Mouse (Mus musculus) heart, postnatal 0 days (tissue): ENCODE data around the gene Clca4b. TPM values are rescaled to one million over a fixed set of nuclear protein-coding genes. Genes with fewer than 3 reads are reported as not detected.
"Not testable (repeated sequence)": the region's sequence is repeated elsewhere in the genome, so short reads cannot be mapped to it uniquely, and the experiment has no call there.

Experiments used
- ATAC-seq: fragments of 200-750 bp; cut with Nextera tagmentation; 2 replicates; pipeline ENCODE4 v1.8.0; 2017; ENCODE audit warnings: low read depth, moderate number of reproducible peaks, moderate library complexity; ENCODE audit not compliant: insufficient read depth
- DNase-seq: peaks from one replicate; pipeline ENCODE4 v3.0.0-alpha.2; 2016; ENCODE audit warnings: low spot score
- H3K27ac ChIP-seq: fragments of 300-500 bp; sonication (generic); 2 replicates; pipeline ENCODE4 v1.5.1; 2014; ENCODE audit warnings: low read depth, mild to moderate bottlenecking
- H3K27me3 ChIP-seq: fragments of 300-500 bp; sonication (generic); 2 replicates; pipeline ENCODE4 v1.6.1; 2014; ENCODE audit warnings: low read length, mixed read lengths; ENCODE audit not compliant: control insufficient read depth, insufficient read depth
- H3K36me3 ChIP-seq: fragments of 300-500 bp; sonication (generic); replicated peaks from 2 replicates; pipeline ENCODE4 v1.6.1; 2014; ENCODE audit warnings: low read length, mixed read lengths; ENCODE audit not compliant: control insufficient read depth, insufficient read depth
- H3K4me1 ChIP-seq: fragments of 300-500 bp; sonication (generic); 2 replicates; pipeline ENCODE4 v1.6.1; 2014; ENCODE audit warnings: antibody characterized with exemption; ENCODE audit not compliant: control insufficient read depth, insufficient read depth
- H3K4me2 ChIP-seq: fragments of 300-500 bp; sonication (generic); 2 replicates; pipeline ENCODE4 v1.6.1; 2014; ENCODE audit warnings: low read depth, mild to moderate bottlenecking, low read length, moderate library complexity
- H3K4me3 ChIP-seq: fragments of 300-500 bp; sonication (generic); 2 replicates; pipeline ENCODE4 v1.5.1; 2014; ENCODE audit warnings: low read depth, low read length
- H3K9ac ChIP-seq: fragments of 300-500 bp; sonication (generic); replicated peaks from 2 replicates; pipeline ENCODE4 v1.6.1; 2014; ENCODE audit warnings: low read depth, low read length, mixed read lengths
- H3K9me3 ChIP-seq: fragments of 300-500 bp; sonication (generic); replicated peaks from 2 replicates; pipeline ENCODE4 v1.6.1; 2016; ENCODE audit warnings: low read length; ENCODE audit not compliant: control insufficient read depth
- CTCF ChIP-seq: IDR thresholded peaks from 2 replicates; pipeline ENCODE4 v1.5.1; 2016; ENCODE audit warnings: antibody characterized with exemption, control low read depth, low read depth
- EP300 ChIP-seq: IDR thresholded peaks from 2 replicates; pipeline ENCODE4 v1.6.1; 2016; ENCODE audit warnings: antibody characterized with exemption, low read depth
- WGBS: fragments of 180-500 bp; shearing (Covaris S2); extraction: QIAGEN DNeasy Blood & Tissue Kit; methylation state at CpG from one replicate; pipeline ENCODE4 v1.1.7; 2014; 5-methylcytosine and 5-hydroxymethylcytosine counted together
- polyA plus RNA-seq: library from polyadenylated mRNA; unstranded; fragments of >200 nt; fragmentation: Nextera tagmentation; extraction: Ambion mirVana; gene quantifications from 2 replicates; pipeline ENCODE4 v1.2.1, GENCODE M21; 2015
- total RNA-seq: library from RNA; depleted of rRNA; stranded (reverse); fragments of >200 nt; gene quantifications from 2 replicates; pipeline ENCODE4 v1.2.3, GENCODE M21; 2014; ENCODE audit warnings: low replicate concordance; rRNA removed

Clca4b gene
- total and polyA plus RNA-seq, 2 experiments from 2014 or later: not detected

DNA sequence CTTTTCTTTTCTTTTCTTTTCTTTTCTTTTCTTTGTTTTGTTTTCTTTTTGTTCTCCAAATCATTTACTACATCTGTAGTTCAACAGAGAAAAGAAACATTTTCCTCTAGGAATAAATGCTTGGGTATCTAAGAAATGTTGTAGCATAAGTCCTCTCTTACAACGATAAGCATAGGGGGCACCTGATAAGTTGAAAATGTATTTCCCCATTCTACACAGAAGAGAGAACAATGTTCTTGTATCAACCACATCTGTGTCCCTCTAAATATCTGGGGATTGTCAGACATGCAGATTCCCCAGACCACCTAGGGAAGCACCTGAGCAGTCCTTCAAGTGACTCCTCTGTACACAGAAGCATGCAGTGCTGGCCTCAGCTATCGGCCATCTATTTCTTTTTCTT lies 18.3 kb downstream of the Clca4b start:
- Histone ChIP-seq H3K4me1 (no peaks in the 10 kb centered on the region), H3K4me3 (no peak overlapping the region), H3K36me3 (no peaks in the 10 kb centered on the region), H3K4me2 (no peak overlapping the region), H3K9ac (no peak overlapping the region), H3K27ac (no peak overlapping the region), H3K9me3 (no peaks in the 10 kb centered on the region), H3K27me3 (no peaks in the 10 kb centered on the region)
- WGBS: 78% methylated on average over 2 of the region's 2 CpGs
- TF ChIP-seq CTCF: no peak
- no peak for TF ChIP-seq EP300
- no peak for DNase-seq
- ATAC-seq: no peak

DNA sequence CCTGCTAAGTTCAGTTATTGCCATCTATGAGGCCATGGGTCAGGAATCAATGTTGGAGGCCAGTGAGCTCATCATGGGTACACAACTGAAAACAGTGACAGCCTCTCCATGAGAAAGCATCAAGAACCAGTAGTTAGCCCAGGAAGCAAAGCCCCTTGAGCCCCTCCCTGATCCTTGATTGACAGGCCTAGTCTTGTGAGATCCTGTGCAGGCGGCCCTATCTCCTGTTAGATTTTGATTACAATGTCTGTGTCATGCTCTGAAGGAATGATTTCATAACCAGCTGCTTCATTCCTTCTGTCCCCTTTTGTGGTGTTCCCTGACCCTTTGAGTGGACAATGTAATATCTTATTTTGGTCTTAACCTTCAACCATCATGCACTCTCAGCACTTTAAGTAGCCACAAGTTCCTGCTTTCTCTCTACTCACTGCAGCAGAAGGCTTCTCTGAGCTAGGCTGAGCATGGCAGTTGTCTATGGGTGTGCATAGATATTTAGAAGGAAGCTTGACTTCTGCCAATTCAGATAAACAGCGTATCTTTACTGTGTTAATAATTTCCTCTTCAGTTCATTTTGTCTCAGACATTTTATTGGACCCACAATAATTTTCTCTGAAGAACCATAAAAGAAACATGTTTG lies 35.2 kb downstream of the Clca4b start:
- H3K4me2 ChIP-seq: no peak overlapping the region
- H3K4me1 ChIP-seq: no peaks in the 10 kb centered on the region
- no peak overlapping the region for H3K27ac ChIP-seq
- no peak for DNase-seq
- no peak overlapping the region for H3K4me3 ChIP-seq
- no peaks in the 10 kb centered on the region for H3K27me3 ChIP-seq
- WGBS: 53% methylated on average over 2 of the region's 2 CpGs
- no peak for ATAC-seq
- H3K36me3 ChIP-seq: no peaks in the 10 kb centered on the region
- H3K9me3 ChIP-seq: no peaks in the 10 kb centered on the region
- H3K9ac ChIP-seq: no peak overlapping the region
- TF ChIP-seq CTCF (no peak), EP300 (no peak)

DNA sequence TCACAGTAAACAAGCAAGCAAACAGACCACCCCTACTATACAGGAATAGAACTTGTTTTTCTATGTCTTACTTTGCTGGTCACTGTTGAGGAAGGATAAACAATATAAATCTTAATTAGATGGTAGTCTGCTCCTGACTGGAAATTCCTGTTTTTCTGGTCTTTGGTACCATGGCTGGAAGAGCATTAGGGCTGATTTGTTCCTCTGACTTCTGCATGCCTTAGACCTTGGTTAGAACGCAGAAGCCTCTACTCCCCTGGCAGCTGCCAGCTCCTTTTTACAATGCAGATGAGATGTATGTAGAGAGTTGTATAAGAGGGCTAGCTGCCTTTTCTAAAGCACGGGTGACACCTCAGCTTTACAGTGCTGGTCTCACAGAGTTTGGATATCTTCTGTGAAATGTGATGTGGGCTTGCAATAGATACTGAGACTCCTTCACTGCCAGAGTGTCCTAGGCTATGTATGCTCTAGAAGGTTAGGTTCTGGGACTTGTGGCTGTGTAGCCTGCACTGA lies 42.0 kb downstream of the Clca4b start:
- Histone ChIP-seq H3K36me3 (no peaks in the 10 kb centered on the region), H3K27me3 (no peaks in the 10 kb centered on the region), H3K4me3 (no peak overlapping the region), H3K9ac (no peak overlapping the region), H3K27ac (no peak overlapping the region), H3K9me3 (no peaks in the 10 kb centered on the region), H3K4me1 (no peaks in the 10 kb centered on the region), H3K4me2 (no peak overlapping the region)
- TF ChIP-seq EP300 (no peak), CTCF (no peak)
- no peak for DNase-seq
- 41% methylated on average over 2 of the region's 2 CpGs for whole genome bisulfite sequencing
- ATAC-seq: no peak

DNA sequence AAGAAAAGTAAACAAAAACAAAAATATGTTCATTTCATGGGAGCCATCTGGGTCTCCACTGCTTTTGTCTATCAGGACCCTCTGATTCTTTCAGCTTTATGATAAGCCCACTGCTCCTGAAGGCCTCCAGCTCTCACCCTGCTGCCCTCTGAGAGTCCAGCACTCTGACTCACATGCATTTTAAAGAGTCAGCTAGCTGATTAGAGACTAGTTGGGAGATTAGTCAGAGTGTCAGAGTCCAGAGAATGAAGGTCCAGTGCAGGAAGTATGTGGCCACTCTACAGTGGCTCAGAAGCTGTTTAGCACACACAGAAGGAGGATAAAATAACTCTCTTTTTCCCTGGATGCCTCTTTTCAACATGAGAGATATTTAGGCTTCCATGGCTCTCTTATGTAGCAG lies 45.4 kb downstream of the Clca4b start:
- ATAC-seq: no peak
- TF ChIP-seq CTCF (no peak), EP300 (no peak)
- no peaks in the 10 kb centered on the region for H3K27me3 ChIP-seq

DNA sequence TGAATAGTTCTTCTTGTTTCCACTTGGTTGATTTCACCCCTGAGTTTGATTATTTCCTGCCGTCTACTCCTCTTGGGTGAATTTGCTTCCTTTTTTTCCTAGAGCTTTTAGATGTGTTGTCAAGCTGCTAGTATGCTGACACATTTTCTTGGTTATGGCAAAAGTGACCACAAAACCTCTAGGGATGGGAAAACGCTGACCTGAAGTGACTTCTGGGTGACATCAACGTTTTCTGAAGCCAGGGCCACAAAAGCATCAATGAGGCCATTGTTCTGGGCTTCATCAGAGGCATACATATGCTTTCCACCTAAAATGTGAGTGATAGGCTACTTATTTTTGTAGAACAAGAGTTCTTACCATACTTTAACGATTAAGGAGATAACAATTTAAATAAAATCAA lies 60.3 kb downstream of the Clca4b start:
- not testable (repeated sequence) for DNase-seq, H3K4me2 ChIP-seq, ATAC-seq

More for the DNA sequence above, 45.4 kb downstream of the Clca4b start:
- Histone ChIP-seq H3K4me2 (no peak overlapping the region), H3K4me3 (no peak overlapping the region), H3K9ac (no peak overlapping the region), H3K27ac (no peak overlapping the region), H3K36me3 (no peaks in the 10 kb centered on the region), H3K4me1 (no peaks in the 10 kb centered on the region), H3K9me3 (no peaks in the 10 kb centered on the region)
- DNase-seq: no peak

More for the DNA sequence above, 60.3 kb downstream of the Clca4b start:
- not testable (repeated sequence) for H3K4me3 ChIP-seq, H3K9ac ChIP-seq, H3K36me3 ChIP-seq, H3K4me1 ChIP-seq, H3K9me3 ChIP-seq, H3K27me3 ChIP-seq, H3K27ac ChIP-seq
- WGBS: 51% methylated on average over 3 of the region's 4 CpGs

Other genes starting within 250 kb of the Clca4b start
- gene Sh3glb1, start 212.2 kb downstream of the Clca4b start, total RNA-seq: 94.8 and 139 TPM in 2 replicates
- 231 and 235 TPM in 2 replicates for gene Sh3glb1, start 212.2 kb downstream of the Clca4b start, polyA plus RNA-seq
- 16.6 and 17.2 TPM in 2 replicates for gene Clca3a1, start 171.6 kb downstream of the Clca4b start, total RNA-seq
- 11.0 and 11.8 TPM in 2 replicates for gene Clca3a1, start 171.6 kb downstream of the Clca4b start, polyA plus RNA-seq
- gene Clca3a2, start 113.0 kb downstream of the Clca4b start, total RNA-seq: 3.2 and 11.7 TPM in 2 replicates
- 2.1 and 3.4 TPM in 2 replicates for gene Clca3a2, start 113.0 kb downstream of the Clca4b start, polyA plus RNA-seq
- gene Clca3b, start 83.2 kb downstream of the Clca4b start, total RNA-seq: not detected in 2 replicates
- gene Clca3b, start 83.2 kb downstream of the Clca4b start, polyA plus RNA-seq: not detected in 2 replicates
- not detected in 2 replicates for gene Clca4a, start 42.5 kb upstream of the Clca4b start, total RNA-seq
- gene Clca4a, start 42.5 kb upstream of the Clca4b start, polyA plus RNA-seq: not detected in 2 replicates
- gene Clca1, start 100.2 kb upstream of the Clca4b start, total RNA-seq: not detected in 2 replicates
- not detected in 2 replicates for gene Clca1, start 100.2 kb upstream of the Clca4b start, polyA plus RNA-seq
- 0.62 TPM in 1 of 2 replicates, not detected in the other for gene Clca2, start 166.9 kb upstream of the Clca4b start, total RNA-seq
- gene Clca2, start 166.9 kb upstream of the Clca4b start, polyA plus RNA-seq: 0.05 TPM in 1 of 2 replicates, not detected in the other
- gene Odf2l, start 186.1 kb upstream of the Clca4b start, total RNA-seq: 5.0 and 6.2 TPM in 2 replicates
- 8.9 and 9.2 TPM in 2 replicates for gene Odf2l, start 186.1 kb upstream of the Clca4b start, polyA plus RNA-seq